In genomic region chr19:35826074-35826473, GRCm38 (mm10) we compare ENCODE assay signal across 17 mouse cellular contexts.
"Had no signal": no experiment of that assay in that cellular context is flagged by ENCODE, and none has a peak within 500 bp of the region (broad histone marks: within the 10 kb centered on the region; RNA-seq: fewer than 3 reads in every experiment).

No protein-coding gene starts in this region.

- DNase-seq: liver, postnatal 0 days; lung, adult 2 months; lung, postnatal 14 days; lung, postnatal 36 days; right cerebral cortex, postnatal 14 days; thymus, adult 2 months; thymus, postnatal 25 days; thymus, postnatal 4 days had no signal

- H3K4me2 ChIP-seq: liver, embryonic 15.5 days; lung, embryonic 15.5 days; midbrain, embryonic 12.5 days; neural tube, embryonic 12.5 days; stomach, embryonic 15.5 days had no signal

- ATAC-seq: liver, postnatal 0 days; lung, postnatal 0 days had no signal

- H3K27ac ChIP-seq: liver, embryonic 15.5 days; lung, embryonic 15.5 days; macrophage; midbrain, embryonic 12.5 days; neural tube, embryonic 12.5 days; stomach, embryonic 15.5 days; stomach, postnatal 0 days had no signal

- H3K9me3 ChIP-seq: liver, embryonic 15.5 days; lung, embryonic 15.5 days; megakaryocyte, embryonic 14.5 days; midbrain, embryonic 12.5 days; neural tube, embryonic 12.5 days; stomach, embryonic 15.5 days had no signal

- H3K27me3 ChIP-seq: liver, embryonic 15.5 days; lung, embryonic 15.5 days; megakaryocyte, embryonic 14.5 days; midbrain, embryonic 12.5 days; neural tube, embryonic 12.5 days; stomach, embryonic 15.5 days had no signal

- H3K36me3 ChIP-seq: liver, embryonic 15.5 days; lung, embryonic 15.5 days; midbrain, embryonic 12.5 days; neural tube, embryonic 12.5 days; stomach, embryonic 15.5 days had no signal

- H3K4me3 ChIP-seq: liver, embryonic 15.5 days; lung, embryonic 15.5 days; megakaryocyte, embryonic 14.5 days; midbrain, embryonic 12.5 days; neural tube, embryonic 12.5 days; stomach, embryonic 15.5 days had no signal

- H3K9ac ChIP-seq: liver, embryonic 15.5 days; liver, postnatal 0 days; lung, embryonic 15.5 days; midbrain, embryonic 12.5 days; neural tube, embryonic 12.5 days; stomach, embryonic 15.5 days had no signal

- H3K4me1 ChIP-seq: liver, embryonic 15.5 days; lung, embryonic 15.5 days; megakaryocyte, embryonic 14.5 days; neural tube, embryonic 12.5 days; stomach, embryonic 15.5 days had no signal
